Mouse (Mus musculus): ENCODE measurements around the gene Prpf3.

DNA sequence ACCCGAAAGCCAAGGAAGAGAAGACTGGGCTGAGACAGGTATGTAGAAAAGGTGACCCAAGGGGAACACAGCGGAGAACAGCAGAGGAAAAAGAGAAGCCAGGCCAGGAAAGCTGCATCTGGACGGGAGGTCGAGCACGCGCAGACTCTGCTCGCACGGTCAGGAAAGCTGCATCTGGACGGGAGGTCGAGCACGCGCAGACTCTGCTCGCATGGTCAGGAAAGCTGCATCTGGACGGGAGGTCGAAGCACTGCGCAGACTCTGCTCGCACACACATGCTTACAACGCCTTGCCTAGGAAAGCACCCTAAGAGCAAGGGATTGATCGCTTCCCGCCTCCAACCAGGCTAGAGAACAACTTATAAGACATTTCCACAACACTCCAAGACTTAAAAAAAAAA lies 9.9 kb upstream of the Prpf3 start:
- TF ChIP-seq CTCF (IDR thresholded peaks at IDR 0.05 in 2 of 3, conservative IDR thresholded peaks at IDR 0.05 in 1 of 3; ENCODE audit: control insufficient read depth in 1 of 3, insufficient read depth in 1 of 3, low read depth in 2 of 3, low read length in 3 of 3, poor library complexity in 1 of 3, severe bottlenecking in 1 of 3) (no peak), USF2 (IDR thresholded peaks at IDR 0.05; ENCODE audit: borderline replicate concordance in 1 of 2, insufficient read depth in 1 of 2, low read depth in 1 of 2, low read length in 2 of 2) (no peak), USF1 (IDR thresholded peaks at IDR 0.05; ENCODE audit: low read depth, low read length) (no peak), JUND (IDR thresholded peaks at IDR 0.05; ENCODE audit: low read depth, low read length) (no peak), POLR2A (IDR thresholded peaks at IDR 0.05; ENCODE audit: control insufficient read depth in 1 of 2, insufficient read depth in 1 of 2, low read depth in 1 of 2, low read length in 2 of 2, poor library complexity in 1 of 2) (no peak), EP300 (IDR thresholded peaks at IDR 0.05; ENCODE audit: low read depth in 1 of 2, low read length in 2 of 2) (no peak), ELF1 (IDR thresholded peaks at IDR 0.05; ENCODE audit: low read depth, low read length) (no peak), NELFE (IDR thresholded peaks at IDR 0.05; ENCODE audit: low read depth, low read length) (no peak), GATA1 (IDR thresholded peaks at IDR 0.05; ENCODE audit: low read depth, low read length) (no peak), CHD2 (IDR thresholded peaks at IDR 0.05; ENCODE audit: low read length) (no peak)
